Mouse (Mus musculus): ENCODE measurements around the gene Cul4a. TPM values are rescaled to one million over a fixed set of nuclear protein-coding genes. Genes with fewer than 3 reads are reported as not detected.
"Not testable (repeated sequence)": the region's sequence is repeated elsewhere in the genome, so short reads cannot be mapped to it uniquely, and the experiment has no call there.

Cul4a gene
- total and polyA plus RNA-seq, 2 experiments from 2014 or later, result 57.9 to 127 TPM

DNA sequence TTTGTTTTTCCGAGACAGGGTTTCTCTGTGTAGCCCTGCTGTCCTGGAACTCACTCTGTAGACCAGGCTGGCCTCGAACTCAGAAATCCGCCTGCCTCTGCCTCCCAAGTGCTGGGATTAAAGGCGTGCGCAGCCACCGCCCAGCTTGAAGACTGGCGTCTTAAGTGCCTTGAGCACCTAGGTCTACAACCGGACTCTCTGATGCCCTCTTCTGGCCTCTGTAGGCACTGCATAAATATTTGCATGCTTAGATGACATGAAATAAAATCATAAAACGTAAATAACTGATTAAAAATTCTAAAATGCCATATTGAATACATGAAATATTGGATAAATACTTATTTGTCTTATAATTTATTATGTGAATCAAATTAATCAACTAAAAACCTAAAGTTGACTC lies 26.8 kb downstream of the Cul4a start:
- not testable (repeated sequence) for H3K4me2 ChIP-seq (ENCODE audit: low read depth, low read length); H3K9ac ChIP-seq (replicated peaks; ENCODE audit: low read length); H3K4me3 ChIP-seq (ENCODE audit: low read length); H3K27me3 ChIP-seq (ENCODE audit: insufficient read depth, low read length); H3K9me3 ChIP-seq (ENCODE audit: low read length); ATAC-seq; H3K4me1 ChIP-seq (ENCODE audit: insufficient read depth, low read length); H3K27ac ChIP-seq
- DNase-seq (ENCODE audit: low spot score), result peak; percentile 71
- peak; percentile 68 for TF ChIP-seq CTCF (IDR thresholded peaks at IDR 0.05; ENCODE audit: low read depth)
- H3K36me3 ChIP-seq (ENCODE audit: insufficient read depth, low read length), result peaks cover 80% of the 10 kb centered on the region
- 70% methylated on average over 9 of the region's 9 CpGs for WGBS

DNA sequence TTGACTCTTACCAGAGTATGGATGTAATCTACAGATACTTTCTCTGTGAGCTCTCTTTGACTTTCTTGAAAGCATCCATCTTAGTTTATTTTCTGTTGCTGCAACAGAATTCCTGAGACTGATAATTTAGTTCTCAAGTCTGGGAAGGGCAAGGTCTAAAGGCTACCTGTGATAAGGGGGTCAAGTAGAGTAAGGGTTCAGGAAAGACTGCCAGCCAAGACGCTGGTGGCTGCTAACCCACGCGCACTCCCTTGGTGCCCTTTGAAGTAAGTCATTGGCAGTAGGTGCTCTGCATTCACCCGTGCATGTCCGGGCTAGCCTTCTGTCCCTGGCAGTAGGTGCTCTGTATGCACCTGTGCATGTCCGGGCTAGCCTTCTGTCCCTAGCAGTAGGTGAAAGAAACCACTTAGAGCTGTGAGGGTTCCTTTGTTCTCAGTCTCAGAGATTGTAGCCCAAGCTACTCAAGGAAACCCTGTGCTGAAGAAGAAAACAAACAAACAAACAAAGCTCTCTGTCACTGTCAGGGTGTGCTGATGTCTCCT lies 34.3 kb downstream of the Cul4a start:
- WGBS, result 95% methylated on average over 6 of the region's 6 CpGs
- no peak for ATAC-seq
- no peak overlapping the region for H3K27ac ChIP-seq
- no peak overlapping the region for H3K4me2 ChIP-seq (ENCODE audit: low read depth, low read length)
- no peak for TF ChIP-seq CTCF (IDR thresholded peaks at IDR 0.05; ENCODE audit: low read depth)
- no peak overlapping the region for H3K4me3 ChIP-seq (ENCODE audit: low read length)
- no peaks in the 10 kb centered on the region for H3K4me1 ChIP-seq (ENCODE audit: insufficient read depth, low read length)
- no peaks in the 10 kb centered on the region for H3K27me3 ChIP-seq (ENCODE audit: insufficient read depth, low read length)
- H3K9ac ChIP-seq (replicated peaks; ENCODE audit: low read length), result no peak overlapping the region
- no peaks in the 10 kb centered on the region for H3K9me3 ChIP-seq (ENCODE audit: low read length)
- no peak for DNase-seq (ENCODE audit: low spot score)
- H3K36me3 ChIP-seq (ENCODE audit: insufficient read depth, low read length), result peaks cover 88% of the 10 kb centered on the region

DNA sequence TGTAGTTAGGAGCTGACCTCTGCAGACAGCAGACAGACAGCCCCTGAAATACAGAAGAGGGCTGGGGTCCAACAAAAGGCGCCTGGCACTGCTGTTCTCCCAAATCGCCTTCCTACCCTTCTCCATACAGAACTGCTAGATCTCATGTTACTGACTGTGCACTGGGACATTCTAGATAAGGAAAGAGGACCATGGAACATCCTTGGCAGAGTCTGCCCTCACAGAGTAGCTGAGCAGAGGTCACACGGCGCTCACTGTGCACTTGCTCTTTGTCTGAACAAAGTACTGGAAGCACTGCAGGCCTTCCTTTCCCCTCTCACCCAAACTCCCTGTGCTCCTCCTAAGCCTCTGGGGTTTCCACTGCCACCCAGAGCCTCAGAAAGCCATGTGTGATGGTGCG lies 36.3 kb downstream of the Cul4a start:
- H3K27ac ChIP-seq, result no peak overlapping the region
- ATAC-seq (no peak), DNase-seq (ENCODE audit: low spot score) (no peak)
- no peak for TF ChIP-seq CTCF (IDR thresholded peaks at IDR 0.05; ENCODE audit: low read depth)
- H3K36me3 ChIP-seq (ENCODE audit: insufficient read depth, low read length), result peaks cover 88% of the 10 kb centered on the region
- 92% methylated on average over 5 of the region's 5 CpGs for WGBS
- no peaks in the 10 kb centered on the region for H3K27me3 ChIP-seq (ENCODE audit: insufficient read depth, low read length)
- no peak overlapping the region for H3K4me3 ChIP-seq (ENCODE audit: low read length)
- H3K4me1 ChIP-seq (ENCODE audit: insufficient read depth, low read length), result no peaks in the 10 kb centered on the region
- H3K9me3 ChIP-seq (ENCODE audit: low read length), result no peaks in the 10 kb centered on the region
- no peak overlapping the region for H3K4me2 ChIP-seq (ENCODE audit: low read depth, low read length)
- H3K9ac ChIP-seq (replicated peaks; ENCODE audit: low read length), result no peak overlapping the region

DNA sequence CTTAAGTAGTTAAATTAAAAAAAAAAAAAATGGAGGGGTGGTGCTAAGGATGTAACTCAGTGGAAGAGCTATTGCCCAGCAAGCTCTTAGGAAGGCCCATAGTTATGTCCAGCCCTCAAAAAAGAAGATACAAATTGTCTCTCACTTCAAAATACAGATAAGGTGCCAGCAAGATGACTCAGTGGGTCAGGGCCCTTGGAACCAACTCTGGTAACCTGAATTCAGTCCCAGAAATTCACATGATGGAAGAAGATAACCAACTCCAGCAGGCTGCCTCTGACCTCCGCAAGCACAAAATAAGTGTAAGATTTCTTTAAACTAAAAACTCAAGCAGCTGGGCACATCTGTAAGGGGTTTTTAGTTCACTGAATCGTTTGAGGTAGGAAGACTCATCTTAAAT lies 43.1 kb downstream of the Cul4a start:
- no peak overlapping the region for H3K9ac ChIP-seq (replicated peaks; ENCODE audit: low read length)
- no peaks in the 10 kb centered on the region for H3K9me3 ChIP-seq (ENCODE audit: low read length)
- ATAC-seq (no peak), DNase-seq (ENCODE audit: low spot score) (no peak)
- WGBS, result 98% methylated on average over 2 of the region's 2 CpGs
- H3K4me2 ChIP-seq (ENCODE audit: low read depth, low read length), result no peak overlapping the region
- H3K27ac ChIP-seq, result no peak overlapping the region
- no peaks in the 10 kb centered on the region for H3K4me1 ChIP-seq (ENCODE audit: insufficient read depth, low read length)
- peaks cover 33% of the 10 kb centered on the region for H3K36me3 ChIP-seq (ENCODE audit: insufficient read depth, low read length)
- H3K4me3 ChIP-seq (ENCODE audit: low read length), result no peak overlapping the region
- H3K27me3 ChIP-seq (ENCODE audit: insufficient read depth, low read length), result no peaks in the 10 kb centered on the region
- TF ChIP-seq CTCF (IDR thresholded peaks at IDR 0.05; ENCODE audit: low read depth), result no peak

DNA sequence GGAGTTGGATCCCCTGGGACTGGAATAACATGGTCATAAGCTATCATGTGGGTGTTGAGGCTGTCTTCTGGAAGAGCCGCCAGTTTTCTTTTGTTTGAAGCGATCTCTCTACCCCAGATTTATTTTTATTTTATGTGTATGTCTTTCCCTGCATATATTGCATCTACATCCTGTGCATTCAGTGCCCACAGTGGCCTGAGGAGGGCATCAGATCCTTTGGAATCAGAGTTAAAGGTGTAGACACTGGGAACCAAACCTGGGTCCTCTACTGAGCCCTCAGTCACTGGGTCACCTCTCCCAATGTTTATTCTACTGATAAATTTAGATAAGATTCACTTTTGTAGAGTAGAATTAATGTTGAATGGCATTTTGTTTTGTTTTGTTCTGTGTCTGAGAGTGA lies 43.9 kb downstream of the Cul4a start:
- no peak for DNase-seq (ENCODE audit: low spot score)
- H3K36me3 ChIP-seq (ENCODE audit: insufficient read depth, low read length), result peaks cover 31% of the 10 kb centered on the region

DNA sequence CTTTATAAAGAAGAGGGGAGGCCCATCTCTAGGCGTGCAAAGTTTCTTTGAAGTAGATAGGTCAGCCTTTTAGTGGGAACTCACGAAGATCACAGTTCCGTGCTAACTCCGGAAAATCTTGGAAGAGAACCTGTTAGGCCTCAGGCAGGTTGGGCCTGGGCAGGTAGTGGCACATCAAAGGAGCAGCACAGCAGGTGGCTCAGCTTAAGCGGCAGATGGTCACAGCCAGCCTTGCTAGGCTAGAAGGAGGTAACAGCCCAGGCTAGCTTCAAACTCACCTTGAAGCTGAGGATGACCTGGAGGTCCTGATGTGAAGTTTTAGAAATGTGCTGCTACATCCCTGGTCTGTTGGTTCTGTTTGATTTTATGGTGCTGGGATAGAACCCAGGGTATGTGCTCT lies 44.4 kb downstream of the Cul4a start:
- H3K27ac ChIP-seq, result no peak overlapping the region
- no peaks in the 10 kb centered on the region for H3K4me1 ChIP-seq (ENCODE audit: insufficient read depth, low read length)
- 62% methylated on average over 5 of the region's 5 CpGs for WGBS
- ATAC-seq (no peak), DNase-seq (ENCODE audit: low spot score) (no peak)
- no peak overlapping the region for H3K4me3 ChIP-seq (ENCODE audit: low read length)
- H3K27me3 ChIP-seq (ENCODE audit: insufficient read depth, low read length), result no peaks in the 10 kb centered on the region
- H3K9ac ChIP-seq (replicated peaks; ENCODE audit: low read length), result no peak overlapping the region
- no peak overlapping the region for H3K4me2 ChIP-seq (ENCODE audit: low read depth, low read length)
- H3K9me3 ChIP-seq (ENCODE audit: low read length), result no peaks in the 10 kb centered on the region
- H3K36me3 ChIP-seq (ENCODE audit: insufficient read depth, low read length), result peaks cover 30% of the 10 kb centered on the region
- no peak for TF ChIP-seq CTCF (IDR thresholded peaks at IDR 0.05; ENCODE audit: low read depth)

More for the DNA sequence above, 43.9 kb downstream of the Cul4a start:
- no peak for ATAC-seq
- H3K9ac ChIP-seq (replicated peaks; ENCODE audit: low read length), result no peak overlapping the region
- no peaks in the 10 kb centered on the region for H3K4me1 ChIP-seq (ENCODE audit: insufficient read depth, low read length)
- TF ChIP-seq CTCF (IDR thresholded peaks at IDR 0.05; ENCODE audit: low read depth), result peak; percentile 10; the same call in 1 of the 2 replicates
- no peaks in the 10 kb centered on the region for H3K9me3 ChIP-seq (ENCODE audit: low read length)
- WGBS, result 92% methylated on average over 2 of the region's 2 CpGs
- H3K27me3 ChIP-seq (ENCODE audit: insufficient read depth, low read length), result no peaks in the 10 kb centered on the region
- H3K4me2 ChIP-seq (ENCODE audit: low read depth, low read length), result no peak overlapping the region
- H3K4me3 ChIP-seq (ENCODE audit: low read length), result no peak overlapping the region
- no peak overlapping the region for H3K27ac ChIP-seq

DNA sequence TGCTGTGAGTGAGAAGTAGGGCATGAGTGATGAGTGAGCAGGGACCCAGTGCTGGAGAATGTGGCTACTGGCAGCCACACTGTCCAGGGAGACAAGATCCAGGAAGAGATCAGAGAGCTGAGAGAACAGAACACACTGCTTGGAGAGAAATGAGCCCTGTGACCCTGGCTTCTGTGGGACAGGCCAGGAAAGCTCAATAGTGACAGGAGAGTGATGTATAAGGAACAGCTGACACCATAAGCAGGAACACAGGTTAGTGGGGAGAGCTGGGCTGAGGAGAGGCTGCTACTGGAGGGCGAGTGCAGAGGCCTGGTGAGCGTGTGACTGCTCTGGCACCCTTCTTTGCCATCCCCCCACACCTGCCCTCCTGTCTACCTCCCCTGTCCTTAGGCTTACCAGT lies 45.5 kb downstream of the Cul4a start:
- no peaks in the 10 kb centered on the region for H3K27me3 ChIP-seq (ENCODE audit: insufficient read depth, low read length)
- no peaks in the 10 kb centered on the region for H3K4me1 ChIP-seq (ENCODE audit: insufficient read depth, low read length)
- whole genome bisulfite sequencing, result 94% methylated on average over 2 of the region's 2 CpGs
- no peak overlapping the region for H3K27ac ChIP-seq
- no peaks in the 10 kb centered on the region for H3K9me3 ChIP-seq (ENCODE audit: low read length)
- H3K36me3 ChIP-seq (ENCODE audit: insufficient read depth, low read length), result peaks cover 19% of the 10 kb centered on the region; the same call in 1 of the 2 replicates
- ATAC-seq, result no peak
- H3K4me2 ChIP-seq (ENCODE audit: low read depth, low read length), result no peak overlapping the region
- no peak for DNase-seq (ENCODE audit: low spot score)
- TF ChIP-seq CTCF (IDR thresholded peaks at IDR 0.05; ENCODE audit: low read depth), result no peak
- H3K4me3 ChIP-seq (ENCODE audit: low read length), result no peak overlapping the region
- no peak overlapping the region for H3K9ac ChIP-seq (replicated peaks; ENCODE audit: low read length)

Measured in hindbrain, postnatal 0 days (tissue).